Mouse (Mus musculus): ENCODE data around the gene Rnaseh2a. TPM values are rescaled to one million over a fixed set of nuclear protein-coding genes. Genes with fewer than 3 reads are reported as not detected.

Rnaseh2a gene
- total and polyA plus RNA-seq, 3 experiments, result 94.1 to 477 (median 174) TPM

DNA sequence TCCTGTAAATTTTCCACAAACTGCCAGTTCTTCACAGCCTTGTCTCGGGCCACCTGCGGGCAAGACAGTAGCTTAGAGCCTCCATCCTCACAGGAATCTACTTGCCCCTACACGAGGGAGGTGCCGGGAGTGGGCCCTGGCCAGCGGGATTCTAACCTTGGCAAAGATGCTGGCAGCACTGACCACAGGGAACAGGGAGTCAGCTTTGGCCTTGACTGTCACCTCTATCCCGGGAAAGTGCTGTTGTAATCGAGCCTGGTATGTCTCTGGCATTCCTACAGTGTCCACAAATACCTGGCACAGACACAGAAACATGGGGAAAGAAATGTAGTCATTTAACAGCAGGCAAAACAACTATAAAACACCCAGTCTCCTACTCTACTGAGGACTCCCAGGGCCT, 9.8 kb downstream of the Rnaseh2a start:
- ATAC-seq (ENCODE audit: extremely low read depth, insufficient number of reproducible peaks, low FRiP score, poor library complexity, severe bottlenecking) (no peak), DNase-seq (ENCODE audit: low spot score) (no peak)
- no peaks in the 10 kb centered on the region for H3K27me3 ChIP-seq (ENCODE audit: insufficient read depth, low read length)
- no peaks in the 10 kb centered on the region for H3K9me3 ChIP-seq (replicated peaks)
- peaks cover 80% of the 10 kb centered on the region for H3K36me3 ChIP-seq (replicated peaks)
- peaks cover 23% of the 10 kb centered on the region for H3K4me1 ChIP-seq (ENCODE audit: insufficient read depth, low read depth, low read length)
- no peak for TF ChIP-seq CTCF (IDR thresholded peaks at IDR 0.05; ENCODE audit: low read depth, low read length)
- no peak for TF ChIP-seq POLR2AphosphoS5 (IDR thresholded peaks at IDR 0.05; ENCODE audit: insufficient replicate concordance, low read depth, low read length)
- TF ChIP-seq TAL1 (conservative IDR thresholded peaks at IDR 0.05; ENCODE audit: low read depth, low read length), result no peak
- no peak for TF ChIP-seq GATA1 (IDR thresholded peaks at IDR 0.05; ENCODE audit: borderline replicate concordance, low read length)
- TF ChIP-seq GATA2 (IDR thresholded peaks at IDR 0.05; ENCODE audit: borderline replicate concordance, low read depth, low read length), result no peak
- no peak overlapping the region for H3K4me3 ChIP-seq (ENCODE audit: low read depth, low read length)

DNA sequence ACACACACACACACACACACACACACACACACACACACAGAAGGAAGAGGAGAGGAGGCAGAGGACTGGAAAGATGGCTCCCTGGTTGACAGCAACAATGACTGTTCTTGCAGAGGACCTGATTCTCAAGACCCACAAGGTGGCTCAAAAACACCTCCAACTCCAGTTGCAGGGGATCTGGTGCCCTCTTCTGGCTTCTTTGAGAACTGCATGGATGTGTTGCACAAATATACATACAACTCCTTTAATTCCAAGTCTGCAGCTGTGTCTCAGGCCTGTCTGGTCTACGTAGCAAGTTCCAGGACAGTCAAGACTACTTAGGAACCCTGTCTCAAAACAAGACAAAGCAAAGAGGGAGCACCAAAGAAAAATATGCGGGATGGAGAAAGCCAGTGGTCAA, 12.8 kb downstream of the Rnaseh2a start:
- Histone ChIP-seq H3K27me3 (ENCODE audit: insufficient read depth, low read length) (peaks cover 15% of the 10 kb centered on the region), H3K4me1 (ENCODE audit: insufficient read depth, low read depth, low read length) (peaks cover 21% of the 10 kb centered on the region), H3K9me3 (replicated peaks) (no peaks in the 10 kb centered on the region), H3K36me3 (replicated peaks) (peaks cover 57% of the 10 kb centered on the region), H3K4me3 (ENCODE audit: low read depth, low read length) (no peak overlapping the region)
- ATAC-seq (ENCODE audit: extremely low read depth, insufficient number of reproducible peaks, low FRiP score, poor library complexity, severe bottlenecking), result no peak
- DNase-seq (ENCODE audit: low spot score), result no peak
- TF ChIP-seq CTCF (IDR thresholded peaks at IDR 0.05; ENCODE audit: low read depth, low read length), result peak; percentile 88
- TF ChIP-seq GATA2 (IDR thresholded peaks at IDR 0.05; ENCODE audit: borderline replicate concordance, low read depth, low read length), result no peak

GRCm38 (mm10) chr8:84952612-84953255, 16.8 kb downstream of the Rnaseh2a start:
- no peak for TF ChIP-seq TAL1 (conservative IDR thresholded peaks at IDR 0.05; ENCODE audit: low read depth, low read length)
- no peak for TF ChIP-seq POLR2AphosphoS5 (IDR thresholded peaks at IDR 0.05; ENCODE audit: insufficient replicate concordance, low read depth, low read length)
- no peak for TF ChIP-seq GATA2 (IDR thresholded peaks at IDR 0.05; ENCODE audit: borderline replicate concordance, low read depth, low read length)
- no peak for TF ChIP-seq GATA1 (IDR thresholded peaks at IDR 0.05; ENCODE audit: borderline replicate concordance, low read length)
- no peak for TF ChIP-seq CTCF (IDR thresholded peaks at IDR 0.05; ENCODE audit: low read depth, low read length)
- H3K27me3 ChIP-seq (ENCODE audit: insufficient read depth, low read length), result peaks cover 37% of the 10 kb centered on the region
- no peak for ATAC-seq (ENCODE audit: extremely low read depth, insufficient number of reproducible peaks, low FRiP score, poor library complexity, severe bottlenecking)

DNA sequence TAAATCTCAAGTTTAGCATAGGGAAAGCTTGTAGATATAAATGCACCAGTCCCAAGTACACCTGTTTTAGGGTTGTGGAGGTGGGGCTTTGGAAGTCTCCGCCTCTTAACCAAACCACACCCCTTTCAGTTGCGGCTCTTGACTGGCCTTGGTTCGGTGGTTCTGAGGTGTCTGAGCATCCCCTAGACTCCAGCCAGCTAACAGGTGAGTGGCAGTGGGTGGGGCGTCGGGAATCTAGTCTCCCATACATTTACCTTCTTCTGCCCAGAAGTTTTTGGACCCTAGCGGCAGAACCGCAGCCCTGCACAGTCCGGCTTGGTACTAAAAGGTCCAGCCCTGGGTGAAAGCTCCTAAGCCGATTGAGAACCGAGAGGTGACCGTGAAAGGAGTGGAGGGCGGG, 19.8 kb downstream of the Rnaseh2a start:
- ATAC-seq (ENCODE audit: extremely low read depth, insufficient number of reproducible peaks, low FRiP score, poor library complexity, severe bottlenecking) (no peak), DNase-seq (ENCODE audit: low spot score) (no peak)
- Histone ChIP-seq H3K9me3 (replicated peaks) (0 out of 2 replicates have a peak, but pooled peaks cover 6% of the 10 kb centered on the region), H3K4me3 (ENCODE audit: low read depth, low read length) (no peak overlapping the region), H3K4me1 (ENCODE audit: insufficient read depth, low read depth, low read length) (peaks cover 23% of the 10 kb centered on the region), H3K36me3 (replicated peaks) (no peaks in the 10 kb centered on the region), H3K27me3 (ENCODE audit: insufficient read depth, low read length) (peaks cover 58% of the 10 kb centered on the region)
- no peak for TF ChIP-seq TAL1 (conservative IDR thresholded peaks at IDR 0.05; ENCODE audit: low read depth, low read length)
- no peak for TF ChIP-seq POLR2AphosphoS5 (IDR thresholded peaks at IDR 0.05; ENCODE audit: insufficient replicate concordance, low read depth, low read length)
- TF ChIP-seq CTCF (IDR thresholded peaks at IDR 0.05; ENCODE audit: low read depth, low read length), result no peak
- TF ChIP-seq GATA1 (IDR thresholded peaks at IDR 0.05; ENCODE audit: borderline replicate concordance, low read length), result no peak
- TF ChIP-seq GATA2 (IDR thresholded peaks at IDR 0.05; ENCODE audit: borderline replicate concordance, low read depth, low read length), result no peak

More at GRCm38 (mm10) chr8:84952612-84953255, 16.8 kb downstream of the Rnaseh2a start:
- no peak for DNase-seq (ENCODE audit: low spot score)
- peaks cover 22% of the 10 kb centered on the region for H3K36me3 ChIP-seq (replicated peaks)
- H3K4me3 ChIP-seq (ENCODE audit: low read depth, low read length), result no peak overlapping the region; the same call in 1 of the 2 replicates
- 0 out of 2 replicates have a peak, but pooled peaks cover 1% of the 10 kb centered on the region for H3K9me3 ChIP-seq (replicated peaks)
- peaks cover 13% of the 10 kb centered on the region for H3K4me1 ChIP-seq (ENCODE audit: insufficient read depth, low read depth, low read length)

DNA sequence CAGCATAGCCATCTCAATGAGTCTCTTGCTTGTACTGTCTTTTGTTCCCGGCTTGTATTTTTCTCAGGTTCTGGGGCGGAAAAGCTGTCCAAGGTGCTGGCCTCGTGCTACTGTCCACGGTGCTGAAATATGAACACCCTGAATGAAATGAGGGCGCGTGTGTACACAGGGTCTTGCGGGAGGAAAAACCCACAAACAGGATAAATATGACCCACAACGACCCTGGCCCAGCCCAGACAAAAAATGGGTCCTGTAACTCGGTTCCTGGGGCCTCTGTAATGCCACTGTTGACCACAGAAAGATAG, 22.4 kb downstream of the Rnaseh2a start:
- H3K4me1 ChIP-seq (ENCODE audit: insufficient read depth, low read depth, low read length), result peaks cover 20% of the 10 kb centered on the region
- H3K9me3 ChIP-seq (replicated peaks), result 0 out of 2 replicates have a peak, but pooled peaks cover 6% of the 10 kb centered on the region
- H3K4me3 ChIP-seq (ENCODE audit: low read depth, low read length), result no peak overlapping the region
- DNase-seq (ENCODE audit: low spot score), result peak; percentile 54
- no peak for TF ChIP-seq CTCF (IDR thresholded peaks at IDR 0.05; ENCODE audit: low read depth, low read length)
- no peak for TF ChIP-seq TAL1 (conservative IDR thresholded peaks at IDR 0.05; ENCODE audit: low read depth, low read length)
- no peak for TF ChIP-seq GATA2 (IDR thresholded peaks at IDR 0.05; ENCODE audit: borderline replicate concordance, low read depth, low read length)
- no peak for TF ChIP-seq POLR2AphosphoS5 (IDR thresholded peaks at IDR 0.05; ENCODE audit: insufficient replicate concordance, low read depth, low read length)
- TF ChIP-seq GATA1 (IDR thresholded peaks at IDR 0.05; ENCODE audit: borderline replicate concordance, low read length), result no peak
- no peak for ATAC-seq (ENCODE audit: extremely low read depth, insufficient number of reproducible peaks, low FRiP score, poor library complexity, severe bottlenecking)
- peaks cover 61% of the 10 kb centered on the region for H3K27me3 ChIP-seq (ENCODE audit: insufficient read depth, low read length)
- no peaks in the 10 kb centered on the region for H3K36me3 ChIP-seq (replicated peaks)

- peaks cover 20% of the 10 kb centered on the region for H3K4me1 ChIP-seq (ENCODE audit: insufficient read depth, low read depth, low read length)
- ATAC-seq (ENCODE audit: extremely low read depth, insufficient number of reproducible peaks, low FRiP score, poor library complexity, severe bottlenecking), result no peak
- H3K36me3 ChIP-seq (replicated peaks), result no peaks in the 10 kb centered on the region
- 0 out of 2 replicates have a peak, but pooled peaks cover 6% of the 10 kb centered on the region for H3K9me3 ChIP-seq (replicated peaks)
- peaks cover 56% of the 10 kb centered on the region for H3K27me3 ChIP-seq (ENCODE audit: insufficient read depth, low read length)
- TF ChIP-seq GATA1 (IDR thresholded peaks at IDR 0.05; ENCODE audit: borderline replicate concordance, low read length) (no peak), POLR2AphosphoS5 (IDR thresholded peaks at IDR 0.05; ENCODE audit: insufficient replicate concordance, low read depth, low read length) (no peak), CTCF (IDR thresholded peaks at IDR 0.05; ENCODE audit: low read depth, low read length) (no peak), GATA2 (IDR thresholded peaks at IDR 0.05; ENCODE audit: borderline replicate concordance, low read depth, low read length) (no peak), TAL1 (conservative IDR thresholded peaks at IDR 0.05; ENCODE audit: low read depth, low read length) (no peak)
- no peak within 1 kb of the TSS for H3K4me3 ChIP-seq (ENCODE audit: low read depth, low read length)
- DNase-seq (ENCODE audit: low spot score), result no peak
These were observed 22.9 kb downstream of the Rnaseh2a start, which contains the start of gene Rtbdn for GRCm38 (mm10) chr8:84946528-84947240. Gene Rtbdn (plus strand): TSS chr8:84946991.
